Mouse (Mus musculus) G1E (cell line): Measurements from ENCODE around the gene Atp8b5.

Experiments used
- CTCF ChIP-seq: IDR thresholded peaks from 2 replicates; pipeline ENCODE4 v1.5.1; 2012; ENCODE audit warnings: low read depth, low read length, inconsistent platforms, mixed read lengths
- GATA2 ChIP-seq: IDR thresholded peaks from 2 replicates; pipeline ENCODE4 v1.6.1; 2012; ENCODE audit warnings: low read depth, low read length, inconsistent platforms, borderline replicate concordance
- TAL1 ChIP-seq: conservative IDR thresholded peaks from 2 replicates; pipeline ENCODE4 v1.6.1; 2012; ENCODE audit warnings: low read depth, low read length, inconsistent platforms, mixed read lengths

DNA sequence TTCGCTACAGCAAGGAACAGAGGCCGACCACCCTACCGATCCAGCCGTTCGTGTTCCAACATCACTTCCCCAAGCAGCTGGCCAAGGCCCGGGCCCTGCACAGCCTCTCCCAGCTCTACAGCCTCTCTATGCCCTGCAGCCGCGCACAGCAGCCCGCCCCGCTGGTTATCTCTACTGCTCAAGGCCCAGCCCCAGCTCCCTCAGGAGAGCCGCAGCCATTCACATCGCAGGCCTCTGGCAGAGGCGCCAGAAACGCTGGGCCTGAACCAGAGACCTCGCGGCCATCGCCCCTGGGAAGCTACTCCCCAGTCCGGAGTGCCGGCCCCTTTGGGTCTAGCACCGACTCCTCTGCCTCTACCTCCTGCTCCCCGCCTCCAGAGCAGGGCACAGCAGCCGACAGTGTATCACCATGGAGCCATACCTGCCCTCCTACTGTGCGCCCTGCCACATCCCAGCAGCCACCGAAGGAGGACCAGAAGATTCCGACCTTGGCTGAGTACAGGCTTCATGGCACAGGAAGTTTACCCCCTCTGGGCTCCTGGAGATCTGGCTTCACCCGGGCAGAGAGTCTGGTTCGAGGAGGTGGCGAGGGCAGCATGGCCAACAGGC is 154.8 kb downstream of the Atp8b5 start:
- TF ChIP-seq CTCF = no peak
- TF ChIP-seq GATA2 = no peak
- TF ChIP-seq TAL1 = no peak
